Mouse (Mus musculus) embryonic facial prominence, embryonic 10.5 days (tissue): ENCODE measurements around the gene Auts2. TPM values are rescaled to one million over a fixed set of nuclear protein-coding genes. Genes with fewer than 3 reads are reported as not detected.
A peak's percentile ranks its signal among the peaks of the same experiment; 100 is the strongest.

Source experiments
- DNase-seq: peaks from one replicate; pipeline ENCODE4 v3.0.0-alpha.2; 2017; ENCODE audit warnings: low spot score
- H3K27ac ChIP-seq: fragments of 300-500 bp; sonication (generic); replicated peaks from 2 replicates; pipeline ENCODE4 v1.5.1; 2016; ENCODE audit warnings: mild to moderate bottlenecking
- H3K27me3 ChIP-seq: fragments of 300-500 bp; sonication (generic); replicated peaks from 2 replicates; pipeline ENCODE4 v1.6.1; 2016; ENCODE audit warnings: low read depth, mild to moderate bottlenecking; ENCODE audit not compliant: poor library complexity, severe bottlenecking
- H3K36me3 ChIP-seq: fragments of 300-500 bp; sonication (generic); replicated peaks from 2 replicates; pipeline ENCODE4 v1.6.1; 2016; ENCODE audit warnings: mild to moderate bottlenecking, moderate library complexity
- H3K4me1 ChIP-seq: fragments of 300-500 bp; sonication (generic); 2 replicates; pipeline ENCODE4 v1.6.1; 2016
- H3K4me3 ChIP-seq: fragments of 300-500 bp; sonication (generic); 2 replicates; pipeline ENCODE4 v1.5.1; 2016; ENCODE audit warnings: mild to moderate bottlenecking, moderate library complexity
- H3K9me3 ChIP-seq: fragments of 300-500 bp; sonication (generic); 2 replicates; pipeline ENCODE4 v1.6.1; 2016; ENCODE audit warnings: mild to moderate bottlenecking
- WGBS: fragments of 180-500 bp; shearing (Covaris S2); methylation state at CpG from one replicate; pipeline ENCODE4 v1.1.7; 2016; 5-methylcytosine and 5-hydroxymethylcytosine counted together
- polyA plus RNA-seq: library from polyadenylated mRNA; unstranded; fragments of >200 nt; fragmentation: Nextera tagmentation; extraction: Ambion mirVana; gene quantifications from 2 replicates; pipeline ENCODE4 v1.2.1, GENCODE M21; 2016

Gene Auts2
- polyA plus RNA-seq, 1 experiment from 2014 or later = 50.0 TPM

DNA sequence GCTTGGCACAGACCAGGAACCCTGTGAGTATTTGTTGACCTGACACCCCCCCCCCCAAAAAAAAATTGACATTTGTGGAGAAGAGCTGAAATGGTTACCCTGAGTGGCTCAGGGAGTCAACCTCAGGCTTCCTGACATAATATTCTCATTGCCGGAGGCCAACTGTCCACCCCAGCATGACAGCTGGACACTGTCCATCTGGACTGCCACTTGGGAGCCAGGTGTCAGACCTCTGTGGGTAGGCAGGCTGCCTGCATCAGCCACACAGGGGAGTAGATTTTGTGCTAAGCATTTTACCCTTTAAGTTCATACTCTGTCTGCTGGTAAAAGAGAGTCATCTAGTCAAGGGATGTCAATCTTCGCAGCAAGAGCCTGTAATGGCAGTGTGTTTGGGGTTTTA is 880.5 kb downstream of the Auts2 start:
- Histone ChIP-seq H3K27ac (no peak overlapping the region), H3K4me3 (no peak overlapping the region), H3K4me1 (0 out of 2 replicates have a peak, but pooled peaks cover 4% of the 10 kb centered on the region), H3K36me3 (no peaks in the 10 kb centered on the region), H3K9me3 (peaks cover 3% of the 10 kb centered on the region), H3K27me3 (peaks cover 14% of the 10 kb centered on the region; the same call in 1 of the 2 replicates)
- no peak for DNase-seq
- WGBS = 89% methylated on average over 2 of the region's 2 CpGs

- Histone ChIP-seq H3K27me3 (peaks cover 25% of the 10 kb centered on the region; the same call in 1 of the 2 replicates), H3K9me3 (peaks cover 3% of the 10 kb centered on the region), H3K4me3 (no peak overlapping the region), H3K36me3 (no peaks in the 10 kb centered on the region), H3K27ac (no peak overlapping the region), H3K4me1 (peaks cover 9% of the 10 kb centered on the region)
- DNase-seq = no peak
- WGBS = 90% methylated on average over 19 of the region's 19 CpGs
These were observed 884.2 kb downstream of the Auts2 start for GRCm38 (mm10) chr5:131658822-131659515.

GRCm38 (mm10) chr5:131654206-131654605 is 888.9 kb downstream of the Auts2 start:
- WGBS = 61% methylated on average over 7 of the region's 7 CpGs
- no peak for DNase-seq
- Histone ChIP-seq H3K36me3 (no peaks in the 10 kb centered on the region), H3K9me3 (no peaks in the 10 kb centered on the region), H3K27ac (no peak overlapping the region), H3K4me3 (no peak overlapping the region), H3K27me3 (peaks cover 66% of the 10 kb centered on the region), H3K4me1 (peaks cover 19% of the 10 kb centered on the region)

DNA sequence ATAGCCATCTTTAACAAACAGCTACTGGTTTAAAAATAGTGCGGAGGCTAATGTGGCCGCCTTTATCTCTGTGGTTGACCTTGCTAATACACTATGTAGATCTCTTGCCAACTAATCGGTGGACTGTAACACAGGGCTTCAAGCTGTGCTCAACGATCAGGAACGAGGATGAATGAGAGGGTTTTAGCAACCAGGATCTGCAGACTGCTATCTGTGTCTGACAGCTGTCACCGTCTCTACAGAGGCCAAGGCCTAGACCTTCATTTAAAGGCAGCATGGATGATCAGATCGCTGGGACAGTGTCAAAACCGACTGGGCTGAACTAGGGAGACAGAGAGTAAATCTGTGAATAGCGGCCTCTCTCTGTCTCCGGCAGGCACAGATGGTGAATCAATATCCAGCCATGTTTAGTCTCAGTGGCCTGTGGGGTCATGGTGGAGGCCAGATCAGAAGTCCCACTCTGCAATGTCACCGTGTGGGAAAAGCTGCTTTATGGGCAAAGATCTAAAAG is 892.7 kb downstream of the Auts2 start:
- H3K4me3 ChIP-seq = no peak overlapping the region
- WGBS = 73% methylated on average over 11 of the region's 11 CpGs
- H3K36me3 ChIP-seq = no peaks in the 10 kb centered on the region
- peaks cover 52% of the 10 kb centered on the region for H3K4me1 ChIP-seq
- no peak for DNase-seq
- H3K27me3 ChIP-seq = peaks cover 69% of the 10 kb centered on the region
- no peak overlapping the region for H3K27ac ChIP-seq
- no peaks in the 10 kb centered on the region for H3K9me3 ChIP-seq

- H3K4me3 ChIP-seq = no peak overlapping the region
- DNase-seq = peak; percentile 65
- no peaks in the 10 kb centered on the region for H3K9me3 ChIP-seq
- 20% methylated on average over 4 of the region's 4 CpGs for WGBS
- peaks cover 63% of the 10 kb centered on the region for H3K4me1 ChIP-seq
- H3K36me3 ChIP-seq = no peaks in the 10 kb centered on the region
- H3K27ac ChIP-seq = peak overlapping the region; percentile 5; the same call in 1 of the 2 replicates
- peaks cover 82% of the 10 kb centered on the region for H3K27me3 ChIP-seq
These were observed 895.4 kb downstream of the Auts2 start for GRCm38 (mm10) chr5:131647683-131648119.

DNA sequence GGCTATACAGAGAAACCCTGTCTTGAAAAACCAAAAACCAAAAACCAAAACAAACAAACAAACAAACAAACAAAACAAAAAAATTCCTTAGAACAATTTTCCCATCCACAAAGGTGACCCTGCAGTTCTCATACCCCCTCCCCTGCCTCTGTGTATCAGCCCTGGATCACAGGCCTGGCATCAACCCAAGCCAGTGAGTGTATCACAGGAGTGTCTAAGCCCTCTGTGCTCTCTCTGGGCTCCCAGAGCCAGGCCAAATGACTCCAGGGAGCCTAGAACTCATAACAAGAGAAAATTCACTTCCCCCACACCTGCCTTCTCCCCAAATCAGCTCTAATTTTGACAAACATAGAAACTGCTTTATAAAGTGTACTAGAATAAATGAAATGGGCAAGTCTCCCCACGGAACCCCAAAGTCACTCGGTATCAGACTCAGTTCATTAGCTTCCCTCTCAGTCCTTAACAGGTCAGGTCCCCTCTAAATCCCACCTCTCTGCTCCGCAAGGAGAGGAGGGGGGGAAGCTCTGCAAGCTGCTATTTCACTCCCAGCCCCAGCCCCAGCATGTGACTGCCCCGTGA is 896.0 kb downstream of the Auts2 start:
- no peak for DNase-seq
- Histone ChIP-seq H3K36me3 (no peaks in the 10 kb centered on the region), H3K9me3 (no peaks in the 10 kb centered on the region), H3K27ac (peak overlapping the region; percentile 5; the same call in 1 of the 2 replicates), H3K27me3 (peaks cover 82% of the 10 kb centered on the region), H3K4me3 (no peak overlapping the region), H3K4me1 (peaks cover 68% of the 10 kb centered on the region)
- WGBS = 45% methylated on average over 4 of the region's 4 CpGs

GRCm38 (mm10) chr5:131646192-131646775 is 896.9 kb downstream of the Auts2 start:
- Histone ChIP-seq H3K27ac (no peak overlapping the region), H3K9me3 (no peaks in the 10 kb centered on the region), H3K4me1 (peaks cover 77% of the 10 kb centered on the region), H3K27me3 (peaks cover 82% of the 10 kb centered on the region), H3K4me3 (no peak overlapping the region), H3K36me3 (no peaks in the 10 kb centered on the region)
- 64% methylated on average over 10 of the region's 10 CpGs for WGBS
- peak; percentile 22 for DNase-seq

DNA sequence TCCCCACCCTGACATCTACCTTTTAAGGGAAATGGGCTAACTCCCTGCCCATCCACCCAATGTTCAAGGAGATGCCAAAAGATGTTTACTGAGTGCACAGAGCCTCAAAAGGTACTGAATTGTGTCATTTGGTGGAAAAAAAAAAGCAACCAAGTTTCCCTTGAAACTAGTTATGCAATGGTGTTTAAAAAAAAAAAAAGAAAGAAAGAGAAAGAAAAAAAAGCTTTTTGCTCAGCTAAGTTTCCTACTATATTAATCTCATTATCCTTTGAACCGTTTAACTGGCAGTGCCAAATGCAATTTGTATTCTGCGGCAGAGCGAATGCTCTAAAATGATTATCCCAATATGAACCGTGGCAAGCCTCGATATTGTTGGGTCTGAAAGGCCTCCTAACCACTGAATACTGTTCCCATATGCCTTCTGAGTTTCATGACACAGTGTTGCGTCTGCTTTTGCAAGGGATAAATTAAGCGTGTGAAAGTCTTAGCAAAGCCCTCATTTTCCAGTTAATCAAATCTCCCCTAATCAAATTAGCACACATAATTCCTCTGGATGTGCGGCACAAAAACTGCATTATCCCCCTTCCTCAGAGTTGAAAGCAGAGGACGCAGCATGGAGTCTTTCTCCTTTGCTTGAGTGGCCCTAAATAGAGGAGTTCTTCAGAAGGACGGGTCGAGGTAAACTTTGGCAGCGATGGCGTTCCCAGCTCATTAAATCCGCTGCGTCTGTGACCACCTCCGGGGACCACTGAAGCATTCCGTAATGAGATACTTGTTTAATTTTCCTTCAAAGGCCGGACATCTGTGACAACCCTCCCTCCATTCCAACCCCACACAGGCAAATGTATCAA is 897.6 kb downstream of the Auts2 start:
- Histone ChIP-seq H3K36me3 (no peaks in the 10 kb centered on the region), H3K4me1 (peaks cover 76% of the 10 kb centered on the region), H3K27me3 (peaks cover 82% of the 10 kb centered on the region), H3K27ac (no peak overlapping the region), H3K4me3 (no peak overlapping the region), H3K9me3 (no peaks in the 10 kb centered on the region)
- peak; percentile 57 for DNase-seq
- 20% methylated on average over 18 of the region's 18 CpGs for WGBS

DNA sequence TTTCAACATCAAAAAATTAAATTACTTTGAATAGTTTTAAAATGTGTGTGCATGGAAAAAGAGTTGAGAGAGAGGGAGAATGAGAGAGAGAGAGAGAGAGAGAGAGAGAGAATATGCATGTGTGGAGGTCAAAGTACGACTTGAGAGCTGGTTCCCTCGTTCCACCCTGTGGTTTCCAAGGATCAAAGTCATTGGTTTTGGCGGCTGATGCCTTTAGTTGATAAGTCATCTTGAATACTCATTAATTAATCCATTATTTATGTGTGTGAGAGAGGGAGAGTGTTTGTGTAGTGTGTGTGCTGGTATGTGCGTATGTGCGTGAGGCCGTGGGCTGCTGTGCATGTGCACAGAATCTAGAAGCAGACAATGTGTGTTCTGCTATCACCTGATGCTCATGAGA is 898.8 kb downstream of the Auts2 start:
- peaks cover 73% of the 10 kb centered on the region for H3K4me1 ChIP-seq
- WGBS = 86% methylated on average over 6 of the region's 6 CpGs
- peaks cover 82% of the 10 kb centered on the region for H3K27me3 ChIP-seq

DNA sequence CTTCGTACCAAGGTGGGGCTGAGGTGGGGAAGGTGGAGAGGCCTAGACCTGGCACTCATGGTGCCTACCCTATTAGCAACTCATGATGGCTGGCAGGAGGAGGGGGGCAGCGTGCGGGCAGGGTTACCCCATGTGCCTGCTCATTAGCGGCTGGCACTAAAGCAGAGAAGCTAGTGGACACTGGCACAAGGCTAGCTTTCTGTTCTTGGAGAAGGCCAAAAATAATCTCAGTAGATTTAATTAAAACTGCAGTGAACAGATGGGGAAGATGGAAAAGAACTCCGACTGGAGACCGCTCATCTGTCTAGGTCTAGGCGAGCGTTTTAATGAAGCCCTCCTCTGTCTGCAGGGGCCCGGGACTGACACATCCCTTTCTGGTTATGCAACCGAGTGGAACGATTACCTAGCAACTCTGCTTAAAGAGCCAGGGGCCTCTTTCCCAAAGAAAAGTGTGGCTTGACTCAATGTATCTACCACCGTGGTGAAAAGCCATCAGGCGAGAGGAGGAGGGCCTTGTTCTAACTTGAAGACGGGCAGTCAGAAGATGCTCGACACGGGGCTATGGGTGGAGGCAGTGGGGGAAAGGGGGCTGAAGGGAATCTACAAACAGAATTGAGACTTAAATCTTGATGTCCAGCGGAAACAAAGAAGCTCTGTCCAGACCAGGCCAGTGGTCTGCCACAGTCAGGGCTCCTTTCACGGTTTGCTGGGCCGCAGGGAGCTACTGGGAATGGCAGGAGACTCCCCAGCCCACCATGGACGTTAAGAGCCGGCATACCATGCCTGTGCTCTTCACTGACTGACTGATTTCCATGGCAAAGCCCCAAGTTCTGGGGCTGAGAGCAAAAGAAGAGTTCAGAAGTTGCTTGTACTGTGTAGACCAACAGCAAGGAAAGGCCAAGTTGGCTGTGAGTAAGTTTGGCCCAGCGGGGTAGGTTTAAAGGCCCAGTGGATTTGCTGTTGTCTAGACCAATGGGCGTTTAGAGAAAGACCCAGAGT is 899.7 kb downstream of the Auts2 start:
- DNase-seq = peak; percentile 54
- H3K9me3 ChIP-seq = no peaks in the 10 kb centered on the region
- peaks cover 70% of the 10 kb centered on the region for H3K4me1 ChIP-seq
- peaks cover 82% of the 10 kb centered on the region for H3K27me3 ChIP-seq
- 37% methylated on average over 23 of the region's 23 CpGs for WGBS
- H3K27ac ChIP-seq = peak overlapping the region; percentile 14
- no peak overlapping the region for H3K4me3 ChIP-seq
- H3K36me3 ChIP-seq = no peaks in the 10 kb centered on the region

More for the DNA sequence above, 898.8 kb downstream of the Auts2 start:
- no peak overlapping the region for H3K4me3 ChIP-seq
- H3K9me3 ChIP-seq = no peaks in the 10 kb centered on the region
- no peaks in the 10 kb centered on the region for H3K36me3 ChIP-seq
- no peak for DNase-seq
- H3K27ac ChIP-seq = no peak overlapping the region

DNA sequence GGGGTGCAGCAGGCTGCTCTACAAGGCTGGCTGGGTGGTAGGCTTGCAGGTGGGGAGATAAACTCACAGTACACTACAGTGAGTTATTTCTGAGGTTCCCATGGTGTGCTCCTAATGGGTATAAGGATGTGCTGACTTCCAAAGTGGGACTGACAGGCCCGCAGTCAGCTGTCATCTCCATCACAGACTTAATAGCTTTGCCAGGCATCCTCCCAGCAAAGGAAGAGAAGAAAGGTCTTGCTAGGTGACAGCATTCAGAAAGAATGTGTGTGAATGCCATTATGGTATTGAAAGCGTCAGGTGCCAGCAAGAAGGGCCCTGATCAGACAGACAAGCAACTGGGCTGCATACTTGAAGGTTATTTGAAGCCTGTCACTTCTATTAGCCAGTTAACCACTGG is 900.4 kb downstream of the Auts2 start:
- no peak for DNase-seq

More for the DNA sequence above, 900.4 kb downstream of the Auts2 start:
- no peaks in the 10 kb centered on the region for H3K9me3 ChIP-seq
- no peak overlapping the region for H3K4me3 ChIP-seq
- H3K27me3 ChIP-seq = peaks cover 76% of the 10 kb centered on the region
- H3K36me3 ChIP-seq = no peaks in the 10 kb centered on the region
- peaks cover 63% of the 10 kb centered on the region for H3K4me1 ChIP-seq
- peak overlapping the region; percentile 14; the same call in 1 of the 2 replicates for H3K27ac ChIP-seq
- WGBS = 62% methylated on average over 2 of the region's 2 CpGs
